Mouse (Mus musculus): Measurements from ENCODE around the gene Parp9. TPM values are rescaled to one million over a fixed set of nuclear protein-coding genes. Genes with fewer than 3 reads are reported as not detected.
A peak's percentile ranks its signal among the peaks of the same experiment; 100 is the strongest.
"Not testable (repeated sequence)": the region's sequence is repeated elsewhere in the genome, so short reads cannot be mapped to it uniquely, and the experiment has no call there.

Gene Parp9
- total RNA-seq, 1 experiment from 2014 or later = 38.2 TPM

DNA sequence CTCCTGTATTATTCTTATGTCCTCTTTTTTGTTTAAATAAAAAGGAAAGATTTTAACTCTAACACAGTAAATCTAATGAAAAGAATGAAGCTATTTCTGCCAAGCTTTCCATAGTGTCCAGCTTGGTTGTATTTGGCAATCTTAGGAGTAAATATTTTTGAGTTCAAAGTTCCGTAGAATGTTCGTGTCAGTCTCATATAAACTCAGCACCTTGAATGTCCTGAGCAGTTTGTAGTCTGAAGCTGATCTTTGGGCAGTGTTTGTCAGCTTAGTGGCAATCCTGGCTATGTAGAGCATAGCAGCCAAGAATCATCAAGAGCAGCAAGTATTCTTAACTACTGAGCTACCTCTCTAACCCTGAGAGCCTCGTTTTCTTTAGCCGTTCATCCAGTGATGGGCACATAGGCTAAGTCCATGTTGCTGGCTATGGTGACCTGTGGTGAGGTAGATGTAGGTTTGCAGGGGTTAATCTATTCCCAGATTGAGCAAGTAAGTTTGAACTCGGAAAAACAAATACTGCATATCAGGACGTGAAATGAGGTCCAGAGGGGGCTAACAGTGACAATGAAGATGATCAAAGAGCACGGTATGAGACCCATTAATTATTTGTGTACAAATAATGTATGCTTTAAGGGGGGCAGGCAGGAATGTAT, 14.6 kb upstream of the Parp9 start:
- ATAC-seq (replicated peaks; ENCODE audit: low read depth, poor library complexity, severe bottlenecking) = no peak

DNA sequence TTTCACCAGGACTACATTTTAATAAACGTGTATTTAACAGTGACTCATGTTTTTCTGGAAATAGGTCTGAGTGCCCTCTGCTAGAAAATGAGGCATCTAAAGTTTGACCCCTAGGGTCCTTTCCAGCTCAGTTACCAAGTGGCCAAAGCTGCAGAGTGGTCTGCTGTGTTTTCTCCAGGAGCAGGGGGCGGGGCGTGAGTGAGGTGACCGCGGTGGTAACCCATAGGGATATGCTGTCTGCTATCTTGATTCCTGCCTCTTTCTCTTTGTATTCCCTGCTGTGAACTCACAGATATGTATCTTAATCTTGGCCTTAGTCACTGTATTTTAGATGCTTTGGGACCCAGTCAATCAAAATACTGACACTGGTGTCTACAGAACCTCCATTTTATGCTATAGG, 13.9 kb upstream of the Parp9 start:
- ATAC-seq (replicated peaks; ENCODE audit: low read depth, poor library complexity, severe bottlenecking) = no peak

DNA sequence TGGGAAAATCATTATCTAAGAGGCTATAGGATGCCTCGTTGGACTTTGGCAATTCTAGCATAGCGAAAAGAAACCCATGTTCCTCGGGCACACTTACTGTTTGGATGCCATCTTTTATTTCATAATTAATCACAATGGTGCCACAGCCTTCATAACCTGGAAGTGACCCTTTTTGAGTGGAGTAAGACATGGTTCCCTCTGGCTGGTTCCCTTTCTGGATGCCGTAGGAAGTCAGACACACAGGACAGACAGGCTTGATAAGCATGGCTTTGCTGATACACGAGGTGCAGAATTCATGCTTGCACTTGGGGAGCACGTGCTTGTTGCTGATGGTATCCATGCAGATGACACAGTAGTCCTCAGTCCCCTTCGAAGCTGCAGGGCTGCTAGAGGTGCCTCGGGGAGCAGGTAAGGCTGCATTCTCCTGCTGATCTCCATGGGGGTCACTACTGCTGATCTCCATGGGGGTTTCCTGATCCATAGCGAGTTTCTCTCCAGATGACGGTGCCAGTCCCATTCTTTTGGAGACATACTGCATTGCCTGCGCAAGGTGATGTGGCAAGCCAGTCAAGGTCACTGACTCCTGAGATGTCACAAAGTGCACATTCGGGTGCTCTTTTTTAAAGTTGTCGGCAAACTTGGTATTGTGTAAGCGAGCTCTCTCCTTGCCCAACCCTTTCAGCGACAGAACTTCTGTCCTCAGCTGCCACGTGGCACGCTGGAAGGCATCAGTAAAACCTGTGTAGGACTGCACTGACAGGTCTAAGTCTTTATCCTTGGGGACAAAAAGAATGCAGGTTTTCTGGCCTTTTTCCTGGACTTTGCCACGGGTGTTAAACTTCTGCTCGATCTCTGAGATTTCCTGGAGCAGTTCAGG, 5.9 kb upstream of the Parp9 start:
- ATAC-seq (replicated peaks; ENCODE audit: low read depth, poor library complexity, severe bottlenecking) = no peak

DNA sequence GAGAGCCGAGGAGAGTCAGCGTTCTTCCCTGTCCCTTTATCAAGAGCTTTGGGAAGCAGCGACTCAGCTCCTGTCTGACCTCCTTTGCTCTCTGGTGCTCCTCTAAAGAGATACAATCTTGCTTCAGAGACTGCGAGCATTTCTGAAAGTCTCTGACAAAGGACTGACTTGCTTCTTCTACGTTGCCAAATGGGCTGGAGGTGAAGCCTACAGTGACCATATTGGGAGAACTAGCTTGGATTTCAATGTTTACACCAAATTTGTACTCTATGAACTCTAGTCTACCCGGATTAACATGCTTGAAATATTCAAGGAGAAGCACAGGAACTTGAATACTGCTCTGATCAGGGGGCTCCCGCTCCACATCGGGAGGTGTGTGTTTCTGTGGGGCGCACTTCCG, 5.1 kb upstream of the Parp9 start:
- no peak for ATAC-seq (replicated peaks; ENCODE audit: low read depth, poor library complexity, severe bottlenecking)

DNA sequence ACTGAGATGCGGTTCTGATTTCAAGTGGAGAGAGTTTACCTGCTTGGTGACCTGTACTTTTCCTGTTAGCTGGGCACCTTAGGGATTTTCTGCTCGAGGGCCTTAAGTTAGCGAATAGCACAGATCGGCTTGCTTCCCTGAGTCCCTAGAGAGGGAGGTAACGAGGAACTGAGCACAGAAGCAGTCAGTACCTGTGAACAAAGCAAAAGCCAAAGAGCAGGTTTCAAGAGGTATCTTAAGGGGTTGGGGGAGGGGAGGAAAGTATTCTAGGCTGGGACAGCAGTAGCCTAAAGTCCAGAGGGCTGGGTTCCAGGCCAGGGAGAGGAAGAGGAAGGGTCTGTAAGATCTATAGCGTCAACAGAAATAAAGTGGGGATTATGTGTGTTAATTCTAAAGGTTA, 991 bp downstream of the Parp9 start:
- no peak; the same call in 1 of the 2 replicates for ATAC-seq (replicated peaks; ENCODE audit: low read depth, poor library complexity, severe bottlenecking)

DNA sequence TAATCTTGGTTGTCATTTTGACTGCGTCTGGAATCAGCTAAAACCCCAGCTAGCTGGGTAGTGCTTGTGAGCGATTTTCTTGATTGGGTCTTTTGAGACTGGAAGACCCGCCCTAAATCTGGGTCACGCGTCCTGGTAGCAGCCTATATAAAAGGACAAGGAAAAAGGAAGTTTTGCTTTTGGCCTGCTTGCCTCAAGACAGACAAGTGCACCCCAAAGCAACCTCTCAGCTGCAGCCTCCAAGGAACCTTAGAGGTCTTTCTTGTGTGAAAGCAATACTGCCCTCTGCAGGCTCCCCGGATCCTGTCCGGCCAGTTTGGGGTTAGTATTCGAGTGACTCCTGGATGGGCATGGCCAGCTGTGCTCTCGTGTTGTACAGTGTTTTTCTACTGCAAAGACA, 1.4 kb downstream of the Parp9 start:
- ATAC-seq (replicated peaks; ENCODE audit: low read depth, poor library complexity, severe bottlenecking) = peak; percentile 86

DNA sequence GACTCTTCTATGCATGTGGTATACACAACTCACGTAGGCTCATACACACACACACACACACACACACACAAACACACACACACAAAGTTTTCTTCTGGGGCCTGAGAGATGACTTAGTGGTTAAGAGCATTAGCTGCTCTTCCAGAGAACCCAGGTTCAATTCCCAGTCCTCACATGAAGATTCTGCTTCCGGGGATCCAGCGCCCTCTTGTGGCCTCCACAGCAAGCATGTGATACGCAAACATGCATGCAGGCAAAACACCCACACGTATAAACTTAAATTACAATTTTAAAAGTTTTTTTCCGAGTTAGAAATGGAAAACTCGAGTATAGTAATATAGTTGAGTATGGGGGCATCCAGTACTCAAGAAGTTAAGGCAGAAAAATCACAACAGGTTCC, 3.1 kb downstream of the Parp9 start:
- ATAC-seq (replicated peaks; ENCODE audit: low read depth, poor library complexity, severe bottlenecking) = no peak

DNA sequence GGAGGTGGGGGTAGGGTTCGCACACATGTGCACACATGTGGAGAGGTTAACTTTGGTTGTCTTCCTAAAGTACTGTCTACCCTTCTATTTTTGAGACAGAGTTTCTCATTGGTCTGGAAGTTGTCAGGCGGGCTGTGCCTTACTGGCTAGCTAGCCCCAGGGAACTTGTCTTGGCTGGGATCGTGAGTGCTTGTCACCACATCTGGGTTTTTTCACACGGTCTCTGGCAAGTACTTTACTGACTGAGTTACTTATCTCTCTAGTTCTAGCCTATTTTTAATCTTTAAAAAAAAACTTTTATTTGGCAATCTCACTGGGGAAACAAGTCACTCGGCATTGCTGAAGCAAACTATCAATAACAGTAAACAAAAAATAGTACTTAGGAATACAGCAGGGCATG, 11.0 kb downstream of the Parp9 start:
- ATAC-seq (replicated peaks; ENCODE audit: low read depth, poor library complexity, severe bottlenecking) = no peak; the same call in 1 of the 2 replicates

DNA sequence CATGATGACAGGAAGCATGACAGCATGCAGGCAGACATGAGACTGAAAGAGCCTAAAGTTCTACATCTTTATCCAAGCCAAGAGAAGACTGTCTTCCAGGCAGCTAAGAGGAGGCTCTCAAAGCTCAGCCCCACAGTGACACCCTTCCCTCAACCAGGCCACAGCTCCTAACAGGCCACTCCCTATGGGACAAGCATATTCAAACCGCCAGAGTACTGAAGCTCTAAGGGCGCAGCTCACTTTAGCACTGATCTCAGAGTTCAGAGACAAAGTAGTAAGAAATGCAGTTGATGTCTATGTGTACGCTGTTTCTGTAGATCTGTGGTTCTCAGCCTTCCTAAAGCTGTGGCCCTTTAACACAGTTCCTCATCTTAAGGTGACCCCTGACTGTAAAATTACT, 12.9 kb downstream of the Parp9 start:
- no peak for ATAC-seq (replicated peaks; ENCODE audit: low read depth, poor library complexity, severe bottlenecking)

DNA sequence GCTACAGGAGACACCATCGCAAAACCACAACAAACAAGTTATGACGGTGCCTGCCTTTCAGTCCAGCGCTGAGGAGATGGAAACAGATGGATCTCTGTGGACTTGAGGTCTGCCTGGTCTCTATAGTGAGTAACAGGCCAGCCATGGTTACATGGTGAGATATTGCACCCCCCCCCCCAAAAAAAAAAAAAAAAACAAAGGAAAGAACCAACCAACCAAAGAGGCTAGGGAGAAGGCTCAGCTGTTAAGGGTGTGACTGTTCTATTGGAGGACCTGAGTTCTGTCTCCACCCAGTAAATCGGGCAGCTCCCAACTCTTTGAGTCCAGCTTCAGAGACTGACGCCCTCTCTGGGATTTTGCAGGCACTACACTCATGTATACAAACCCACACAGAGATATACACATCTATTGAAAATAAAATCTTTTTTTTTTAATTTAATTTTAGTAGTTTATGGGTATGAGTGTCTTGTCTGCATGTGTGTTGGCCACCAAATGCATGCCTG, 14.4 kb downstream of the Parp9 start:
- ATAC-seq (replicated peaks; ENCODE audit: low read depth, poor library complexity, severe bottlenecking) = no peak

DNA sequence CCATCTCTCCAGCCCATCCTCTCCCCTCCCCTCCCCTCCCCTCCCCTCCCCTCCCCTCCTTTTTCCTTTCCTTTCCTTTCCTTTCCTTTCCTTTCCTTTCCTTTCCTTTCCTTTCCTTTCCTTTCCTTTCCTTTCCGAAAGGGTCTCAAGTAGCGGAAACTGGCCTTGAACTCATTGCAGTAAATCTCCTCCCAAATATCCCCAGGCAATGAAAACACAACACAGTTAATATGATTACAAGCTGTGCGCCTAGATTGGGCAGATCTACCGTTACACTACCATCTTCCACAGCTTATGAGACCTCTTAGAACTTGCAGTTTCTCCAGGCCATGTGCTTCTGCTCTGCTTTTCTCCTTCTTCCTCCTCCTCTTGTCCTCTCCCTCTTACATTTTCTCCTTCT, 27.7 kb downstream of the Parp9 start:
- not testable (repeated sequence) for ATAC-seq (replicated peaks; ENCODE audit: low read depth, poor library complexity, severe bottlenecking)

DNA sequence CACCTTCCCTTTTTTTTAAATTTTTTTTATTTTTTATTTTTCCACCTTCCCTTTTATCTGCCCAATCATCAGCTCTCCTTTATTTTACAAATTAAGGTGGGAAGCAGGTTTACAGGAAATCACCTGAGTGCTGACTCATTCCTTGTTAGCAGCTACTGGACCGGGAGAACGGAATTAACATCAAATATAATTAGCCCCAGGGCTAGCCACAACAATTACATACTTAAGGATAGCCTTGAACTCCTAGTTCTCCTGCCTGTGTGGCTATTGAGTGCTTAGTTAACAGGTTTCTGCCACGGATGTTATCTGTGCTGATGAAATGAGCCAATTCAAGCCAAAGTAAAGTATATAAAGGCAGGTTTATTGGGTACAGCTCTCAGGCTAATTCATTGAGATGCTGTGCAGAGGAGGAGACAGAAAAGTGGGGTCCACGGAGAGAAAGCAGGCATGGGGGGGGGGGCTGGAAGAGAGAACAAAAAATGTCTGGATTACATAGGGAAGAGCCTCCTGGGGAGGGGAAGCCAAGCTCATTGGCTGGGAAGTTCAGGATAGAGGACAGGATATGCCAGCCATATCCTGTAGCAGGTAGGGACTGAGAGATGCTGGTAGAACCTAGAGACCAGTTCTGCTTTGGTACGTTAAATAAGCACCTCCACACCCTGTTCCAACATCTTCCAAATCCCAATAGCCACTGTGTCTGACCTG, 28.3 kb downstream of the Parp9 start:
- ATAC-seq (replicated peaks; ENCODE audit: low read depth, poor library complexity, severe bottlenecking) = no peak

DNA sequence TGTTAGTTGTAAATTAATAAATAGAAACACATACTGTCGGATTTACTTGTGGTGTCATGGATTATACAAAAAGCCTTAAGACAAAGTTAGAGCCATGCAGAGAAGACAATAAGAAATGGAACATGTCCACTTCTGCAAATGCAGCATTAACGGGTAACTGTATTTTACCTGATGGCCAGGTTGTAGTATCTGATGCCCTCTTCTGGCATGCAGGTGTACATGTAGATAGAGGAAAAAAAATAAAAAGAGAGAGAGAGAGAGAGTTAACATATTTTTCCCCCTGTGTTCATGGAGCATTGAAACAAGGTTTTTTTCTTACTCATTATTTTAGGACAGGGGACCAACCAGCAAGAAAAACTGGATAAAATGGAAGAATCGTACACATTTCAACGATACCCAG, 29.0 kb downstream of the Parp9 start:
- ATAC-seq (replicated peaks; ENCODE audit: low read depth, poor library complexity, severe bottlenecking) = no peak

DNA sequence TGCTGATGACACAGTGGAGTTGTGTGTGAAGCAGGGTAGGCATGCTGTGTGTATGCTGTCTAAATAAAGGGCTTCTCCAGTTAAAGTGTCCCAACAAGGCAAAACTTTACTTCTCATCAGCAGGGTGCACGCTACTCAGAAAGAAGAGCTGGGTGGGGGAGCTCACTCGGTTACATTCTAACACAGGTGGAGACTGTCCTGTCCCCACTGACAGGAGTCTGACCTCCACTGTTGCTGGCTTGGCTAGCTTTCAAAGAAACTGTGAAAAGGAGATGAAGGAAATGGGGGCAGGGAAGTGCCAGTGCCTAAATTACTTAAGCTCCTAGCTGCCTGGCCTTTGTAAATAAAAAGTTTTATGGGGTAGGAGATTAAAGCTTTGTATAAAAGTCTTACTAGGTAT, 29.9 kb downstream of the Parp9 start:
- ATAC-seq (replicated peaks; ENCODE audit: low read depth, poor library complexity, severe bottlenecking) = no peak

DNA sequence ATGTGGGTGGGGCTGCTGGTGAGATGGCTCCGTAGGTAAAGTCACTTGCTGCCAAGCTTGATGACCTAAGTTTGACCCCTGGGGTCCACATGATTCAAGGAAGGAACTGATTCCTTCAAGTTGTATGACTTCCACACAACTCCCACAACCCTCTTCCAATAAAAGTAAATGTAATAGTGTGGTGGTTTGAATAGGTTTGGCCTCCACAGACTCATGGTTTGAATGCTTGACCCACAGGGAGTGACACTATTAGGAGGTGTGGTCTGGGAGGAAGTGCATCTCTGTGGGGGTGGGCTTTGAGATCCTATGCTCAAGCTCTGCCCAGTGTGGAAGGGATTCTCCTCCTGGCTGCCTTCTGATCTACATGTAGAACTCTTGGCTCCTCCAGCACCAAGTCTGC, 35.8 kb downstream of the Parp9 start:
- ATAC-seq (replicated peaks; ENCODE audit: low read depth, poor library complexity, severe bottlenecking) = no peak

DNA sequence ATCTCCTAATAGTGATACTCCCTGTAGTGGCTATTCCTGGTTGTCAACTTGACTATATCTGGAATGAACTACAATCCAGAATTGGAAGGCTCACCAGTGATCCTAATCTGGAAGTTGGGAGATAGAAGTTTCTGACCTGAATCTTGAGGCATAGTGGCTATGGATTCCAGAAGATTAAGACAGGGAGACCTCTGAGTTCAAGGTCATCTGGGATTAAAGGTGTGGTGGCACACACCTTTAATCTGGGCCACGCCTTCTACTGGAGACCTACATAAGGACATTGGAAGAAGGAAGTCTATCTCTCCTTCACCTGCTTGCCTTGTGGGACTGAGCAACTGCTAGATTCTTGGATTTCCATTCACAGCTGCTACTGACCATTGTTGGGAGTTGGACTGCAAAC, 40.2 kb downstream of the Parp9 start, which contains the start of gene Kpna1:
Kpna1 (plus strand) TSS at position 301 of the 400 bp plus-strand sequence.
- ATAC-seq (replicated peaks; ENCODE audit: low read depth, poor library complexity, severe bottlenecking) = not testable (repeated sequence)

DNA sequence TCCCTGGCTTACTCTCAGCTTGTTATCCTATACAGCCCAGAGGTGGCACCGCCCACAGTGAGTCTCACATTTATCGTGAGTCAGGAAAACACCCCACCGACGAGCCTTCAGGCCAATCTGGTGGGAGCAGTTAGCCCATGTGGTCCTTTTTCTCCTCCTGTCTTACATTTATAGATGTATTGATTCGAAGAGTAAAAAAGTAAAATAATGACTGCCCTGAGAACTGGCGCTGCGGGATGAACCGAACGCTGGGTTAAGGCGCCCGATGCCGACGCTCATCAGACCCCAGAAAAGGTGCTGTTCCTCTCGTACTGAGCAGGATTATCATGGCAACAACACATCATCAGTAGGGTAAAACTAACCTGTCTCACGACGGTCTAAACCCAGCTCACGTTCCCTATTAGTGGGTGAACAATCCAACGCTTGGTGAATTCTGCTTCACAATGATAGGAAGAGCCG, 43.1 kb downstream of the Parp9 start:
- peak; percentile 59 for ATAC-seq (replicated peaks; ENCODE audit: low read depth, poor library complexity, severe bottlenecking)

DNA sequence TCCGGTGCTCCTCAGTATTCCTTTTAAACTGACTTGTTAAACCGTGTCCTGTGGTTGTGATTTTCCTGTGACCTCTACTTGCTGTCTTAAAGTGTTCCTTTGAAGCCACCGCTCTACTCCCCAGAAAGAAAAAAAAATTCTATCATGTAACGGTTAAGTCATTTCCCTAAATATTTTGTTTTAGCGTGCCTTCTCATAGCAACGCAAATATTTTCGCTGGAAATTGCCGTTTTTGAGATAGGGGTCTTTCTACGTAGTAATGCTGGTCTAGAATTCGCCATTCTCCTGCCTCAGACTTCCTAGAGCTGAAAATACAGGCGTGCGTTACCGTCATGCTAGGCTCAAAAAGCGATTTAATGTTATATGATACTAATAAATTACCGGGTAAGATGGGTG, 44.2 kb downstream of the Parp9 start:
- 0 out of 2 replicates have a peak, but pooled peaks have one; percentile 17 for ATAC-seq (replicated peaks; ENCODE audit: low read depth, poor library complexity, severe bottlenecking)

DNA sequence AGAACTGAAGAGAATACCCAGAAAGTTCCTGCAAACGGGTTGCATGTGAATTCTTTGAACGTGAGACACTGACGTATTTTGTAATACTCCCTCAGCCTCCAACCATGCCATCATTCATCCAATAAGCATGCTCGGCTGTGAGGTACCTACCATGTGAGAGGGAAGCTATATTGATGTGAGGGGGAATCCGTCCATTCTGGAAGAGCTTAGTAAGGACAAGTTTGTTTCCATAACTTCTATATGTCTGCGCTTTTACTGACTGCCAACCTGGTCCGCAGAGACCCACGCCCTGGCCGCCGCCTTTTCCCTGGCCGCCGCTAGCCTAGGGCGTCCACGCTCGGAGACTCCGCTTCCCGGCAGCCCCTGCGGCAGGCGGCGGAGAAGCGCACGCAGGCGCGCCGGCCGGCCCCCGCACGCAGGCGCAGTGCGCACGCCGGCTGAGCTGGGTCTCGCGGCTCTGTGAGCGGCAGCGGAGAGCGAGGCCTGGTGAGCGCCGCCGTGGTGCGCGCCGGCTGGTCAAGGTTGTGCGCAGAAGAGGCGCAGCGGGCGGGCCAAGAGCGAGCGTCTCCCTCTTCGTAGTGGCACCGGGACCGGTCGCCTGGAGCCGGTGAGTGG, 44.7 kb downstream of the Parp9 start:
- ATAC-seq (replicated peaks; ENCODE audit: low read depth, poor library complexity, severe bottlenecking) = peak; percentile 73

DNA sequence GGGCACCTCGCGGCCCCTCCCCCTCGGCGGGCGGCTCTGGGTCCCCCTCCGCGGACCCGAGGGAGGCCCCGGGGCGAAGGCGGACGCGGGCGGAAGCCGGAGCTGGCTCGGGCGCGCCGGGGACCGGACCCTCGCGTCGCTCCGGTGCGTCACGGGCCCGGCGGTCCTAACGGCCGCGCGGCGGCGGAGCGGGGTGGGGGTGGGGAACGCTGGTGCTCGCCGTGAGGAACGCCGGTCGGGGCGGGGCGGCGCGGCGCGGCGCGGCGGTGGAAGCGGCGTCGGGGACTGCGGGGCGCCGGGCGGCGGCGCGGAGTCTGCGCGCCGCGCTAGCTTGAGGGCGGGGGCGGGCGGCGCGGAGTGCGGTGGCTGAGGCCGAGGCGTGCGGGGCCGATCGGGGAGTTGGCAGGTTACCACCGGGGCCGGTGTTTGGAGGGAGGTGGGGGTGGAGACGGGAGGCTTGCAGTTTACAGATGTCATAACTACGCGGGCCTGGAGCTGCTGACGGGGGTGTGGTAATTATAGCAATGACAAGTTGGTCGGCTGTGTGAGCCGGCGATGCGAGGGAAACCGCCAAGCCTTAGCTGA, 45.3 kb downstream of the Parp9 start:
- peak; percentile 60 for ATAC-seq (replicated peaks; ENCODE audit: low read depth, poor library complexity, severe bottlenecking)
